Mouse (Mus musculus): ENCODE measurements around the gene Rhobtb3. TPM values are rescaled to one million over a fixed set of nuclear protein-coding genes. Genes with fewer than 3 reads are reported as not detected.

The Rhobtb3 gene
- polyA plus RNA-seq, 1 experiment from 2014 or later = 12.3 TPM

GRCm38 (mm10) chr13:75844833-75845518, 98.7 kb downstream of the Rhobtb3 start:
- Histone ChIP-seq H3K27me3 (replicated peaks; ENCODE audit: control insufficient read depth, insufficient read depth, low read length) (no peaks in the 10 kb centered on the region), H3K27ac (ENCODE audit: low read length) (peak overlapping the region; percentile 21; the same call in 1 of the 2 replicates), H3K9me3 (ENCODE audit: control insufficient read depth, low read length) (no peaks in the 10 kb centered on the region), H3K9ac (ENCODE audit: low read depth, low read length) (no peak overlapping the region), H3K36me3 (ENCODE audit: control insufficient read depth, insufficient read depth, low read length) (no peaks in the 10 kb centered on the region), H3K4me1 (ENCODE audit: control insufficient read depth, insufficient read depth, low read length) (peaks cover 23% of the 10 kb centered on the region; the same call in 1 of the 2 replicates), H3K4me2 (ENCODE audit: low read depth, low read length) (no peak overlapping the region), H3K4me3 (ENCODE audit: low read length) (no peak overlapping the region)
- 91% methylated on average over 2 of the region's 2 CpGs for WGBS
- ATAC-seq = no peak

DNA sequence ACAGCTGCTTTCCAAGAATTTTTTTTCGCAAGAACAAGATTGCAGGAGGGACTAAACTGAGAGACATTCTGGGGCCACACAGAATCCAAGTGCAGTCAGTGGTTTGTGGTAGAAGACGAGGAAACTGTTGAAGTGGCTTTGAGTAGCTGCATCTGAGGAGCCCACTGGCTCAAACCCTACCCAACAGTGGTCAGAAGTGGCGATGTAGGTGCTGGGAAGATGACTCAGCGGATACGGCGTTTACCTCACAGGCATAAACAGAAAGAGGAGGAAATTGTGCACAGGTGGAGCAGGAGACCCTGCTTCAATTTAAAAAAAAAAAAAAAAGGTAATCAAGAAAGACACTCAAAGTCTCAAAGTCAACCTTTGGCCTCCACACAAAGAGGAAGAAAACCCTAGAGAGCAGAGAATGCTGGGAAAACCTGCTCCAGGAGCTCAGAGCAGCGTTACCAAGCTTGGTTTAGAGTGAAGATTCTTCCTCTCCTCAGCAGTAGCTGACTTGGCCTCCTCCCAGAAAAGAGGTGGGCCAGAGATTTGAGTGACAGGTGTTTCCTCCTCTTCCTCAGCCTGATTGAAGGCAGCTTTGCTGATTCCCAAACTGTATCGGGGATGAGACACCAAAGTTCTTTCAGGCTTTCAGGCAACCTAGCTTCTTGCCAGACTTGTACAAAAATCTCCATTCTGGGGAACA, 99.6 kb downstream of the Rhobtb3 start:
- Histone ChIP-seq H3K27ac (ENCODE audit: low read length) (peak overlapping the region; percentile 46), H3K4me3 (ENCODE audit: low read length) (peak overlapping the region; percentile 4; the same call in 1 of the 2 replicates), H3K9me3 (ENCODE audit: control insufficient read depth, low read length) (no peaks in the 10 kb centered on the region), H3K36me3 (ENCODE audit: control insufficient read depth, insufficient read depth, low read length) (no peaks in the 10 kb centered on the region), H3K4me1 (ENCODE audit: control insufficient read depth, insufficient read depth, low read length) (peaks cover 23% of the 10 kb centered on the region; the same call in 1 of the 2 replicates), H3K4me2 (ENCODE audit: low read depth, low read length) (peak overlapping the region; percentile 23), H3K27me3 (replicated peaks; ENCODE audit: control insufficient read depth, insufficient read depth, low read length) (no peaks in the 10 kb centered on the region), H3K9ac (ENCODE audit: low read depth, low read length) (no peak overlapping the region)
- ATAC-seq = no peak
- 63% methylated on average over 8 of the region's 8 CpGs for WGBS

DNA sequence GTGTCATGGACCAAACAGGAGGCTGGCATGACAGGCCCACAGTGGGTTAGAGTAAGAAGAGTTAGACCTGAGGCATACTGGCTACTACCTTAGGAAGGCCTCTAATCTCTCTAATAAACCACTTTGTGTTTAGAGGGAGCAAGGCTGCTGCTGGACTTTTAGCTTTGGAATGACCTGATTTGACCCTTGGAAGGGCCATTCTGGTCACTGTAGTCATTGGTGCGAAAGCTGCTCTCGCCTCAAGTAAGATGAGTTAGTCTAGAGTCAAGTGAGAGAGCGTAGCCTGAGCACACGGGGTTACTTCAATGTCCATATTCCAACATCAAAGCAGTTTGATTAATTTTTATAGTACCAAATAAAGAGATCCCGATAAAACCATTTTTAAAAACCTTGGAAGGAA, 100.4 kb downstream of the Rhobtb3 start:
- no peaks in the 10 kb centered on the region for H3K36me3 ChIP-seq (ENCODE audit: control insufficient read depth, insufficient read depth, low read length)
- H3K4me3 ChIP-seq (ENCODE audit: low read length) = no peak overlapping the region
- no peak for ATAC-seq
- H3K9ac ChIP-seq (ENCODE audit: low read depth, low read length) = no peak overlapping the region
- 88% methylated on average over 5 of the region's 5 CpGs for WGBS
- H3K27me3 ChIP-seq (replicated peaks; ENCODE audit: control insufficient read depth, insufficient read depth, low read length) = no peaks in the 10 kb centered on the region
- no peaks in the 10 kb centered on the region for H3K9me3 ChIP-seq (ENCODE audit: control insufficient read depth, low read length)
- peaks cover 29% of the 10 kb centered on the region; the same call in 1 of the 2 replicates for H3K4me1 ChIP-seq (ENCODE audit: control insufficient read depth, insufficient read depth, low read length)
- no peak overlapping the region for H3K27ac ChIP-seq (ENCODE audit: low read length)
- H3K4me2 ChIP-seq (ENCODE audit: low read depth, low read length) = peak overlapping the region; percentile 62; the same call in 1 of the 2 replicates

DNA sequence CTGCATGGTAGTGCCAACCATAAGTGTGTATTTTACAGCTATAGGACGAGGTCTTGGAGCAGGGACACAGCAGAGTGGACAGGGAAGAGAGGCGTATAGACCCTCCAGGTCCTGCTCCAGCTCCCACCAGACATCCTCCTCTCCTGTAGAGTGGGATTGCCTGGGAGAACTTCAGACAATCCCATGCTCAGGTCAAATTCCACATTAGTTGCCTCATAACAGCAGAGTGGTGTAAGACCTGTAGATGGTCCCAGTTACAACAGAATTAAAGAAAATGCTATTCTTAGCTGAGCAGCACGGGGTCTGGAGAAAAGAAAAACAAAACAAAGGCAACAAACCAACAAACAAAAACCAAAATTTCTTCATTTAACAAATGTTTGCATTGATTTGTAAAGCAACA, 101.8 kb downstream of the Rhobtb3 start:
- 68% methylated on average over 3 of the region's 3 CpGs for WGBS
- Histone ChIP-seq H3K27ac (ENCODE audit: low read length) (0 out of 2 replicates have a peak overlapping the region, but pooled peaks have one; percentile 10), H3K27me3 (replicated peaks; ENCODE audit: control insufficient read depth, insufficient read depth, low read length) (no peaks in the 10 kb centered on the region), H3K36me3 (ENCODE audit: control insufficient read depth, insufficient read depth, low read length) (no peaks in the 10 kb centered on the region), H3K4me2 (ENCODE audit: low read depth, low read length) (peak overlapping the region; percentile 62), H3K9me3 (ENCODE audit: control insufficient read depth, low read length) (no peaks in the 10 kb centered on the region), H3K4me3 (ENCODE audit: low read length) (peak overlapping the region; percentile 66), H3K9ac (ENCODE audit: low read depth, low read length) (peak overlapping the region; percentile 72), H3K4me1 (ENCODE audit: control insufficient read depth, insufficient read depth, low read length) (peaks cover 29% of the 10 kb centered on the region; the same call in 1 of the 2 replicates)
- peak; percentile 24 for ATAC-seq

GRCm38 (mm10) chr13:75840752-75841285, 102.9 kb downstream of the Rhobtb3 start:
- peak overlapping the region; percentile 72 for H3K9ac ChIP-seq (ENCODE audit: low read depth, low read length)
- peak overlapping the region; percentile 62 for H3K4me2 ChIP-seq (ENCODE audit: low read depth, low read length)
- peak overlapping the region; percentile 66 for H3K4me3 ChIP-seq (ENCODE audit: low read length)
- H3K27ac ChIP-seq (ENCODE audit: low read length) = peak overlapping the region; percentile 86
- no peak for ATAC-seq
- no peaks in the 10 kb centered on the region for H3K9me3 ChIP-seq (ENCODE audit: control insufficient read depth, low read length)
- H3K27me3 ChIP-seq (replicated peaks; ENCODE audit: control insufficient read depth, insufficient read depth, low read length) = no peaks in the 10 kb centered on the region
- WGBS = 29% methylated on average over 6 of the region's 6 CpGs
- H3K4me1 ChIP-seq (ENCODE audit: control insufficient read depth, insufficient read depth, low read length) = peaks cover 33% of the 10 kb centered on the region; the same call in 1 of the 2 replicates
- no peaks in the 10 kb centered on the region for H3K36me3 ChIP-seq (ENCODE audit: control insufficient read depth, insufficient read depth, low read length)

GRCm38 (mm10) chr13:75839719-75840481, 103.8 kb downstream of the Rhobtb3 start, which contains the start of gene Glrx:
TSS of gene Glrx (plus strand) at chr13:75839868.
- no peaks in the 10 kb centered on the region for H3K27me3 ChIP-seq (replicated peaks; ENCODE audit: control insufficient read depth, insufficient read depth, low read length)
- H3K27ac ChIP-seq (ENCODE audit: low read length) = peak within 1 kb of the TSS; percentile 86
- H3K36me3 ChIP-seq (ENCODE audit: control insufficient read depth, insufficient read depth, low read length) = no peaks in the 10 kb centered on the region
- H3K4me2 ChIP-seq (ENCODE audit: low read depth, low read length) = peak within 1 kb of the TSS; percentile 62
- peaks cover 34% of the 10 kb centered on the region; the same call in 1 of the 2 replicates for H3K4me1 ChIP-seq (ENCODE audit: control insufficient read depth, insufficient read depth, low read length)
- ATAC-seq = peak; percentile 66
- peak within 1 kb of the TSS; percentile 72 for H3K9ac ChIP-seq (ENCODE audit: low read depth, low read length)
- WGBS = under 1% methylated on average over 12 of the region's 12 CpGs
- peak within 1 kb of the TSS; percentile 66 for H3K4me3 ChIP-seq (ENCODE audit: low read length)
- no peaks in the 10 kb centered on the region for H3K9me3 ChIP-seq (ENCODE audit: control insufficient read depth, low read length)

DNA sequence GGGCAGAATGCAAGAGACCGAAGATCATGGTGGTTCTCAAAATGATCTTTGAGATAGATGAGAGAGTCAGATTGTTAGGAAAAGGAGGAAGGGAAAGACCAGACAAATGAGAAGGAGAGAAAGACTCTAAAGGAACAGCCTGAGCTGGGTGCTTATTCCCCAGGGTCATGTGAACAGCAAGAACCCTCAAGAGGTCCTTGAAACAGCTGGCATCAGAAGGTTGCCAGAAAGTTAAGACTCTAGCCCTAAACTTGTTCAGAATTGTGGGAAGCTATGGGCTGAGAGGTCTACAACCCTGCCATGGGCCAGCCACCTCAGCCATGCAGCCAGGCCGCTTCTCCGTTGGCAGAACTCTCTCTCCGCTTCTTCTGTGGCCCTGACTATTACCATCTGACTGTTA, 105.2 kb downstream of the Rhobtb3 start:
- Histone ChIP-seq H3K9me3 (ENCODE audit: control insufficient read depth, low read length) (no peaks in the 10 kb centered on the region), H3K36me3 (ENCODE audit: control insufficient read depth, insufficient read depth, low read length) (no peaks in the 10 kb centered on the region), H3K4me2 (ENCODE audit: low read depth, low read length) (no peak overlapping the region), H3K27ac (ENCODE audit: low read length) (peak overlapping the region; percentile 60), H3K4me3 (ENCODE audit: low read length) (no peak overlapping the region), H3K9ac (ENCODE audit: low read depth, low read length) (no peak overlapping the region), H3K4me1 (ENCODE audit: control insufficient read depth, insufficient read depth, low read length) (peaks cover 28% of the 10 kb centered on the region; the same call in 1 of the 2 replicates), H3K27me3 (replicated peaks; ENCODE audit: control insufficient read depth, insufficient read depth, low read length) (no peaks in the 10 kb centered on the region)
- WGBS = 82% methylated on average over 4 of the region's 4 CpGs
- no peak for ATAC-seq

- Histone ChIP-seq H3K27ac (ENCODE audit: low read length) (peak overlapping the region; percentile 80), H3K9ac (ENCODE audit: low read depth, low read length) (no peak overlapping the region), H3K4me3 (ENCODE audit: low read length) (no peak overlapping the region), H3K27me3 (replicated peaks; ENCODE audit: control insufficient read depth, insufficient read depth, low read length) (no peaks in the 10 kb centered on the region), H3K4me1 (ENCODE audit: control insufficient read depth, insufficient read depth, low read length) (peaks cover 19% of the 10 kb centered on the region; the same call in 1 of the 2 replicates), H3K4me2 (ENCODE audit: low read depth, low read length) (no peak overlapping the region), H3K9me3 (ENCODE audit: control insufficient read depth, low read length) (no peaks in the 10 kb centered on the region), H3K36me3 (ENCODE audit: control insufficient read depth, insufficient read depth, low read length) (no peaks in the 10 kb centered on the region)
- 51% methylated on average over 2 of the region's 2 CpGs for WGBS
- peak; percentile 83 for ATAC-seq
These were observed 108.3 kb downstream of the Rhobtb3 start for GRCm38 (mm10) chr13:75835461-75835860.

DNA sequence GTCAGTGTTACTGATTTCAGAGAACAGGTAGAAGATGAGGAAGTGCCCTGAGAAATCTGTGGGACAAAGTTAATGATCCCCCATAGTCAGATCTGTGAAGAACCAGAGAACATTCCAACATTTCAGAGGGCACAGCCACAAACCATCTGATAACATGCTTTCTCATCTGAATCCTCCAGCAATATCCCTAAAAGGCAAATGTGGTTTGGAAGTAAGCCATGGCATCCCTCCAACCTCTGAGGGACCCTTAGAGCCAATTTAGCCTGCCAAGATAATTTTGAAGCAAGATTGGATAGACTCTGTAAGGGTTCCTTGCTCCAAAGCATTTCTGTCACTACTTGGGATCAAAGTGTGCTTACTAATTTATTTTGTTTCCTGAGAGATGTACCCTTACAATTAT, 110.2 kb downstream of the Rhobtb3 start:
- H3K4me1 ChIP-seq (ENCODE audit: control insufficient read depth, insufficient read depth, low read length) = peaks cover 12% of the 10 kb centered on the region; the same call in 1 of the 2 replicates
- H3K4me3 ChIP-seq (ENCODE audit: low read length) = no peak overlapping the region
- no peak for ATAC-seq
- H3K27ac ChIP-seq (ENCODE audit: low read length) = no peak overlapping the region
- H3K9ac ChIP-seq (ENCODE audit: low read depth, low read length) = no peak overlapping the region
- H3K27me3 ChIP-seq (replicated peaks; ENCODE audit: control insufficient read depth, insufficient read depth, low read length) = no peaks in the 10 kb centered on the region
- H3K9me3 ChIP-seq (ENCODE audit: control insufficient read depth, low read length) = no peaks in the 10 kb centered on the region
- H3K36me3 ChIP-seq (ENCODE audit: control insufficient read depth, insufficient read depth, low read length) = no peaks in the 10 kb centered on the region
- no peak overlapping the region for H3K4me2 ChIP-seq (ENCODE audit: low read depth, low read length)
